Mouse (Mus musculus) heart, embryonic 12.5 days (tissue): ENCODE data around the gene Trim8. TPM values are rescaled to one million over a fixed set of nuclear protein-coding genes. Genes with fewer than 3 reads are reported as not detected.

ENCODE experiments used
- ATAC-seq: fragments of 200-750 bp; cut with Nextera tagmentation; 2 replicates; pipeline ENCODE4 v1.8.0; 2017; ENCODE audit warnings: moderate TSS enrichment, moderate library complexity; ENCODE audit not compliant: insufficient number of reproducible peaks, low FRiP score
- H3K27ac ChIP-seq: fragments of 300-500 bp; sonication (generic); 2 replicates; pipeline ENCODE4 v1.5.1; 2016; ENCODE audit warnings: mild to moderate bottlenecking, moderate library complexity; ENCODE audit not compliant: poor library complexity, severe bottlenecking
- H3K27me3 ChIP-seq: fragments of 300-500 bp; sonication (generic); replicated peaks from 2 replicates; pipeline ENCODE4 v1.6.1; 2016; ENCODE audit warnings: mild to moderate bottlenecking, moderate library complexity
- H3K36me3 ChIP-seq: fragments of 300-500 bp; sonication (generic); 2 replicates; pipeline ENCODE4 v1.6.1; 2016; ENCODE audit warnings: mild to moderate bottlenecking, moderate library complexity
- H3K4me1 ChIP-seq: fragments of 300-500 bp; sonication (generic); replicated peaks from 2 replicates; pipeline ENCODE4 v1.6.1; 2016; ENCODE audit warnings: mild to moderate bottlenecking
- H3K4me2 ChIP-seq: fragments of 300-500 bp; sonication (generic); 2 replicates; pipeline ENCODE4 v1.6.1; 2016; ENCODE audit warnings: mild to moderate bottlenecking, moderate library complexity
- H3K4me3 ChIP-seq: fragments of 300-500 bp; sonication (generic); 2 replicates; pipeline ENCODE4 v1.5.1; 2016; ENCODE audit warnings: mild to moderate bottlenecking
- H3K9ac ChIP-seq: fragments of 300-500 bp; sonication (generic); 2 replicates; pipeline ENCODE4 v1.6.1; 2016; ENCODE audit warnings: mild to moderate bottlenecking, moderate library complexity
- H3K9me3 ChIP-seq: fragments of 300-500 bp; sonication (generic); replicated peaks from 2 replicates; pipeline ENCODE4 v1.6.1; 2016; ENCODE audit warnings: mild to moderate bottlenecking, moderate library complexity
- WGBS: fragments of 180-500 bp; shearing (Covaris S2); methylation state at CpG from one replicate; pipeline ENCODE4 v1.1.7; 2016; 5-methylcytosine and 5-hydroxymethylcytosine counted together
- polyA plus RNA-seq: library from polyadenylated mRNA; unstranded; fragments of >200 nt; fragmentation: Nextera tagmentation; extraction: Ambion mirVana; gene quantifications from 2 replicates; pipeline ENCODE4 v1.2.1, GENCODE M21; 2016

Trim8 gene
- 24.1 and 24.2 TPM in 2 replicates for polyA plus RNA-seq

GRCm38 (mm10) chr19:46501401-46502068, at the start of gene Trim8:
TSS of gene Trim8 (plus strand) at chr19:46501702.
- Histone ChIP-seq H3K4me2 (peak within 1 kb of the TSS; percentile 83), H3K36me3 (peaks cover 11% of the 10 kb centered on the region), H3K4me1 (peaks cover 27% of the 10 kb centered on the region), H3K9me3 (no peaks in the 10 kb centered on the region), H3K4me3 (peak within 1 kb of the TSS; percentile 96), H3K9ac (peak within 1 kb of the TSS; percentile 100), H3K27ac (peak within 1 kb of the TSS; percentile 99), H3K27me3 (no peaks in the 10 kb centered on the region)
- peak; percentile 50 for ATAC-seq
- WGBS = under 1% methylated on average over 56 of the region's 64 CpGs

- ATAC-seq = no peak
- H3K36me3 ChIP-seq = peaks cover 16% of the 10 kb centered on the region
- H3K27me3 ChIP-seq = no peaks in the 10 kb centered on the region
Measured at GRCm38 (mm10) chr19:46452052-46452827, 49.3 kb upstream of the Trim8 start.

GRCm38 (mm10) chr19:46452916-46453315, 48.6 kb upstream of the Trim8 start:
- no peak overlapping the region for H3K4me3 ChIP-seq
- no peaks in the 10 kb centered on the region for H3K9me3 ChIP-seq
- peak overlapping the region; percentile 92; the same call in 1 of the 2 replicates for H3K27ac ChIP-seq

More at GRCm38 (mm10) chr19:46452052-46452827, 49.3 kb upstream of the Trim8 start:
- H3K9ac ChIP-seq = peak overlapping the region; percentile 26; the same call in 1 of the 2 replicates
- H3K4me1 ChIP-seq = peaks cover 76% of the 10 kb centered on the region
- peak overlapping the region; percentile 29; the same call in 1 of the 2 replicates for H3K27ac ChIP-seq
- H3K4me2 ChIP-seq = no peak overlapping the region
- H3K4me3 ChIP-seq = no peak overlapping the region
- H3K9me3 ChIP-seq = no peaks in the 10 kb centered on the region
- WGBS = 38% methylated on average over 10 of the region's 10 CpGs

GRCm38 (mm10) chr19:46454126-46454880, 47.2 kb upstream of the Trim8 start:
- 26% methylated on average over 20 of the region's 20 CpGs for WGBS
- Histone ChIP-seq H3K36me3 (peaks cover 16% of the 10 kb centered on the region), H3K4me2 (peak overlapping the region; percentile 6), H3K27me3 (no peaks in the 10 kb centered on the region), H3K9me3 (no peaks in the 10 kb centered on the region), H3K27ac (peak overlapping the region; percentile 92), H3K4me1 (peaks cover 78% of the 10 kb centered on the region), H3K4me3 (no peak overlapping the region), H3K9ac (peak overlapping the region; percentile 51)
- peak; percentile 57 for ATAC-seq

More at GRCm38 (mm10) chr19:46452916-46453315, 48.6 kb upstream of the Trim8 start:
- Histone ChIP-seq H3K9ac (no peak overlapping the region; the same call in 1 of the 2 replicates), H3K4me2 (no peak overlapping the region), H3K36me3 (peaks cover 16% of the 10 kb centered on the region), H3K4me1 (peaks cover 78% of the 10 kb centered on the region), H3K27me3 (no peaks in the 10 kb centered on the region)
- ATAC-seq = no peak
- 80% methylated on average over 9 of the region's 9 CpGs for WGBS

GRCm38 (mm10) chr19:46455032-46455431, 46.5 kb upstream of the Trim8 start:
- Histone ChIP-seq H3K9ac (peak overlapping the region; percentile 51), H3K27ac (peak overlapping the region; percentile 92), H3K4me1 (peaks cover 83% of the 10 kb centered on the region), H3K36me3 (peaks cover 16% of the 10 kb centered on the region), H3K4me2 (peak overlapping the region; percentile 6), H3K27me3 (no peaks in the 10 kb centered on the region), H3K4me3 (no peak overlapping the region), H3K9me3 (no peaks in the 10 kb centered on the region)
- WGBS = 13% methylated on average over 1 of the region's 1 CpGs
- peak; percentile 88 for ATAC-seq

GRCm38 (mm10) chr19:46455556-46455955, 45.9 kb upstream of the Trim8 start:
- Histone ChIP-seq H3K9ac (peak overlapping the region; percentile 51), H3K27me3 (no peaks in the 10 kb centered on the region), H3K4me2 (peak overlapping the region; percentile 6), H3K27ac (peak overlapping the region; percentile 92), H3K4me1 (peaks cover 88% of the 10 kb centered on the region), H3K36me3 (peaks cover 17% of the 10 kb centered on the region), H3K4me3 (no peak overlapping the region), H3K9me3 (no peaks in the 10 kb centered on the region)
- no peak for ATAC-seq
- WGBS = 82% methylated on average over 8 of the region's 8 CpGs

GRCm38 (mm10) chr19:46456018-46456735, 45.3 kb upstream of the Trim8 start:
- WGBS = 80% methylated on average over 5 of the region's 5 CpGs
- Histone ChIP-seq H3K4me1 (peaks cover 90% of the 10 kb centered on the region), H3K9ac (peak overlapping the region; percentile 32; the same call in 1 of the 2 replicates), H3K27me3 (no peaks in the 10 kb centered on the region), H3K4me2 (0 out of 2 replicates have a peak overlapping the region, but pooled peaks have one; percentile 6), H3K27ac (peak overlapping the region; percentile 92), H3K36me3 (peaks cover 17% of the 10 kb centered on the region; the same call in 1 of the 2 replicates), H3K4me3 (no peak overlapping the region), H3K9me3 (no peaks in the 10 kb centered on the region)
- no peak for ATAC-seq

GRCm38 (mm10) chr19:46457798-46458197, 43.7 kb upstream of the Trim8 start:
- no peaks in the 10 kb centered on the region for H3K27me3 ChIP-seq
- no peak for ATAC-seq
- H3K27ac ChIP-seq = peak overlapping the region; percentile 28; the same call in 1 of the 2 replicates
- H3K9ac ChIP-seq = peak overlapping the region; percentile 32; the same call in 1 of the 2 replicates
- no peak overlapping the region for H3K4me2 ChIP-seq
- peaks cover 27% of the 10 kb centered on the region; the same call in 1 of the 2 replicates for H3K36me3 ChIP-seq
- 66% methylated on average over 5 of the region's 5 CpGs for WGBS
- peaks cover 79% of the 10 kb centered on the region for H3K4me1 ChIP-seq
- no peak overlapping the region for H3K4me3 ChIP-seq
- no peaks in the 10 kb centered on the region for H3K9me3 ChIP-seq

- no peaks in the 10 kb centered on the region for H3K9me3 ChIP-seq
- no peak for ATAC-seq
- H3K4me3 ChIP-seq = no peak overlapping the region
- H3K27ac ChIP-seq = peak overlapping the region; percentile 72
- peaks cover 65% of the 10 kb centered on the region for H3K4me1 ChIP-seq
- H3K4me2 ChIP-seq = 0 out of 2 replicates have a peak overlapping the region, but pooled peaks have one; percentile 4
- 42% methylated on average over 10 of the region's 10 CpGs for WGBS
- H3K27me3 ChIP-seq = no peaks in the 10 kb centered on the region
- peak overlapping the region; percentile 44 for H3K9ac ChIP-seq
- H3K36me3 ChIP-seq = peaks cover 28% of the 10 kb centered on the region
Measured at GRCm38 (mm10) chr19:46459256-46459655, 42.2 kb upstream of the Trim8 start.

- Histone ChIP-seq H3K9me3 (no peaks in the 10 kb centered on the region), H3K9ac (no peak overlapping the region), H3K27ac (peak overlapping the region; percentile 72), H3K36me3 (peaks cover 28% of the 10 kb centered on the region), H3K4me3 (no peak overlapping the region), H3K4me2 (no peak overlapping the region), H3K27me3 (no peaks in the 10 kb centered on the region), H3K4me1 (peaks cover 60% of the 10 kb centered on the region)
- WGBS = 38% methylated on average over 2 of the region's 2 CpGs
- ATAC-seq = no peak
Measured at GRCm38 (mm10) chr19:46459889-46460288, 41.6 kb upstream of the Trim8 start.
